Comparison of ENCODE assay signal across 8 mouse cellular contexts in genomic region chr11:105123986-105124385, GRCm38 (mm10). TPM values are rescaled to one million over a fixed set of nuclear protein-coding genes. Genes with fewer than 3 reads are reported as not detected.
DNase-seq lines count a peak whose midpoint lies in the region; ATAC-seq and TF ChIP-seq lines count a peak whose summit lies in the region.

No protein-coding gene starts in this region.

- TF ChIP-seq POLR2A in cortical plate, adult 2 months (IDR thresholded peaks at IDR 0.05; ENCODE audit: extremely low read depth, insufficient read depth, low read length), result no peak

- H3K4me2 ChIP-seq in hindbrain, embryonic 13.5 days, result no peak overlapping the region
- peak overlapping the region; percentile 20; the same call in 1 of the 2 replicates for H3K4me2 ChIP-seq in liver, embryonic 14.5 days (ENCODE audit: low read depth)

- H3K27me3 ChIP-seq in hindbrain, embryonic 10.5 days (ENCODE audit: insufficient read depth, poor library complexity, severe bottlenecking), result no peaks in the 10 kb centered on the region
- H3K27me3 ChIP-seq in hindbrain, embryonic 13.5 days, result no peaks in the 10 kb centered on the region
- H3K27me3 ChIP-seq in G1E (ENCODE audit: insufficient read depth, low read length), result peaks cover 16% of the 10 kb centered on the region
- no peaks in the 10 kb centered on the region for H3K27me3 ChIP-seq in liver, embryonic 14.5 days (ENCODE audit: control insufficient read depth, insufficient read depth, low read length)

- no peak for TF ChIP-seq EP300 in liver, embryonic 14.5 days (IDR thresholded peaks at IDR 0.05; ENCODE audit: low read depth)

- peak; percentile 50 for DNase-seq in hindbrain, embryonic 10.5 days (ENCODE audit: low spot score)
- peak; percentile 33 for DNase-seq in G1E (ENCODE audit: low spot score)
- DNase-seq in induced T-regulatory cell, adult 2 months (ENCODE audit: low read depth), result peak; percentile 84
- DNase-seq in liver, embryonic 14.5 days (ENCODE audit: low read depth in 3 of 3, low spot score in 3 of 3), result peak; percentile 59 to 73 (median 60)
- no peak for DNase-seq in urinary bladder, postnatal 4 days (ENCODE audit: low spot score in 2 of 2)

- no peak overlapping the region for H3K27ac ChIP-seq in hindbrain, embryonic 10.5 days
- no peak overlapping the region for H3K27ac ChIP-seq in hindbrain, embryonic 13.5 days
- H3K27ac ChIP-seq in cortical plate, adult 2 months (ENCODE audit: insufficient read depth, low read length), result no peak overlapping the region
- H3K27ac ChIP-seq in liver, embryonic 14.5 days, result no peak overlapping the region

- H3K36me3 ChIP-seq in hindbrain, embryonic 10.5 days, result peaks cover 4% of the 10 kb centered on the region
- H3K36me3 ChIP-seq in hindbrain, embryonic 13.5 days, result no peaks in the 10 kb centered on the region
- H3K36me3 ChIP-seq in G1E (replicated peaks), result peaks cover 14% of the 10 kb centered on the region
- peaks cover under 1% of the 10 kb centered on the region; the same call in 1 of the 2 replicates for H3K36me3 ChIP-seq in liver, embryonic 14.5 days (replicated peaks; ENCODE audit: control insufficient read depth, insufficient read depth, low read depth)

- 9% methylated on average over 9 of the region's 9 CpGs for WGBS in hindbrain, embryonic 10.5 days
- 9% methylated on average over 9 of the region's 9 CpGs for WGBS in hindbrain, embryonic 13.5 days
- WGBS in liver, embryonic 14.5 days (ENCODE audit: insufficient replicate concordance), result 6% methylated on average over 9 of the region's 9 CpGs

- no peak overlapping the region for H3K4me3 ChIP-seq in hindbrain, embryonic 10.5 days
- no peak overlapping the region for H3K4me3 ChIP-seq in hindbrain, embryonic 13.5 days
- H3K4me3 ChIP-seq in G1E (ENCODE audit: low read depth, low read length), result no peak overlapping the region; the same call in 1 of the 2 replicates
- no peak overlapping the region for H3K4me3 ChIP-seq in cortical plate, adult 2 months (ENCODE audit: insufficient read depth, low read length)
- H3K4me3 ChIP-seq in liver, embryonic 14.5 days (ENCODE audit: insufficient read depth in 1 of 2, low read depth in 2 of 2, low read length in 2 of 2), result no peak overlapping the region

- H3K4me1 ChIP-seq in hindbrain, embryonic 10.5 days (replicated peaks), result peaks cover 13% of the 10 kb centered on the region
- peaks cover 12% of the 10 kb centered on the region for H3K4me1 ChIP-seq in hindbrain, embryonic 13.5 days (replicated peaks)
- H3K4me1 ChIP-seq in G1E (ENCODE audit: insufficient read depth, low read depth, low read length), result peaks cover 32% of the 10 kb centered on the region
- H3K4me1 ChIP-seq in cortical plate, adult 2 months (ENCODE audit: control insufficient read depth, insufficient read depth, low read length), result peaks cover 5% of the 10 kb centered on the region
- peaks cover 11 to 15% of the 10 kb centered on the region in 2 experiments for H3K4me1 ChIP-seq in liver, embryonic 14.5 days (replicated peaks; ENCODE audit: control insufficient read depth in 2 of 2, insufficient read depth in 2 of 2, low read length in 1 of 2)

- H3K9ac ChIP-seq in hindbrain, embryonic 13.5 days, result no peak overlapping the region
- no peak overlapping the region for H3K9ac ChIP-seq in liver, embryonic 14.5 days (replicated peaks)

- ATAC-seq in hindbrain, embryonic 13.5 days (ENCODE audit: low FRiP score), result no peak
- ATAC-seq in G1E (ENCODE audit: extremely low read depth, insufficient number of reproducible peaks, low FRiP score, poor library complexity, severe bottlenecking), result peak; percentile 47; the same call in 1 of the 2 replicates
- peak; percentile 32; the same call in 1 of the 2 replicates for ATAC-seq in liver, embryonic 14.5 days (ENCODE audit: insufficient read depth)
- peak; percentile 45; the same call in 1 of the 2 replicates for ATAC-seq in neutrophil, adult 5-6 weeks (ENCODE audit: extremely low read depth, insufficient number of reproducible peaks, low FRiP score, poor library complexity, severe bottlenecking)

- no peaks in the 10 kb centered on the region for H3K9me3 ChIP-seq in hindbrain, embryonic 10.5 days
- no peaks in the 10 kb centered on the region for H3K9me3 ChIP-seq in hindbrain, embryonic 13.5 days
- no peaks in the 10 kb centered on the region for H3K9me3 ChIP-seq in G1E (replicated peaks)
- H3K9me3 ChIP-seq in liver, embryonic 14.5 days (ENCODE audit: control insufficient read depth, low read length), result no peaks in the 10 kb centered on the region; the same call in 1 of the 2 replicates

- peak; percentile 82 for TF ChIP-seq CTCF in G1E (IDR thresholded peaks at IDR 0.05; ENCODE audit: low read depth, low read length)
- peak; percentile 28; the same call in 1 of the 2 replicates for TF ChIP-seq CTCF in cortical plate, adult 2 months (IDR thresholded peaks at IDR 0.05; ENCODE audit: extremely low read depth, insufficient read depth, low read length)
- TF ChIP-seq CTCF in liver, embryonic 14.5 days (IDR thresholded peaks at IDR 0.05; ENCODE audit: low read depth), result peak; percentile 90

RNA-seq across cellular contexts. Expression of gene Mettl2, which starts 2.2 kb away (rescaled TPM):
- 43.2 and 50.5 TPM in 2 replicates for polyA plus RNA-seq in hindbrain, embryonic 10.5 days (2016; fragmentation: Nextera tagmentation; extraction: Ambion mirVana)
- polyA plus RNA-seq in hindbrain, embryonic 13.5 days (2015; fragmentation: Nextera tagmentation; extraction: Ambion mirVana), result 29.9 and 32.5 TPM in 2 replicates
- total RNA-seq in G1E (2014; fragmentation: Nextera tagmentation) (59.2 and 62.9 TPM in 2 replicates), G1E (2017) (35.5 and 40.4 TPM in 2 replicates)
- 14.0 and 14.9 TPM in 2 replicates for polyA plus RNA-seq in G1E (2012)
- polyA plus RNA-seq in cortical plate, adult 2 months (2012; rRNA removed), result 27.1 and 27.3 TPM in 2 replicates
- polyA plus RNA-seq in liver, embryonic 14.5 days (2012; rRNA removed), result 12.0 and 16.6 TPM in 2 replicates
- polyA plus RNA-seq in liver, embryonic 14.5 days (2014; fragmentation: Nextera tagmentation; extraction: Ambion mirVana), result 14.2 and 14.6 TPM in 2 replicates
- total RNA-seq in neutrophil, adult 5-6 weeks (2017), result 20.0 and 24.9 TPM in 2 replicates

RNA-seq across cellular contexts. Expression of gene Gm10842, which starts 22.7 kb away (rescaled TPM):
- not detected in 2 replicates for polyA plus RNA-seq in hindbrain, embryonic 10.5 days (2016; fragmentation: Nextera tagmentation; extraction: Ambion mirVana)
- polyA plus RNA-seq in hindbrain, embryonic 13.5 days (2015; fragmentation: Nextera tagmentation; extraction: Ambion mirVana), result not detected in 2 replicates
- total RNA-seq in G1E (2014; fragmentation: Nextera tagmentation) (not detected in 2 replicates), G1E (2017) (not detected in 2 replicates)
- not detected in 2 replicates for polyA plus RNA-seq in G1E (2012)
- polyA plus RNA-seq in cortical plate, adult 2 months (2012; rRNA removed), result not detected in 2 replicates
- not detected in 2 replicates for polyA plus RNA-seq in liver, embryonic 14.5 days (2012; rRNA removed)
- polyA plus RNA-seq in liver, embryonic 14.5 days (2014; fragmentation: Nextera tagmentation; extraction: Ambion mirVana), result not detected in 2 replicates
- not detected in 2 replicates for total RNA-seq in neutrophil, adult 5-6 weeks (2017)

RNA-seq across cellular contexts. Expression of gene Tlk2, which starts 54.6 kb away (rescaled TPM):
- 18.7 and 21.9 TPM in 2 replicates for polyA plus RNA-seq in hindbrain, embryonic 10.5 days (2016; fragmentation: Nextera tagmentation; extraction: Ambion mirVana)
- polyA plus RNA-seq in hindbrain, embryonic 13.5 days (2015; fragmentation: Nextera tagmentation; extraction: Ambion mirVana), result 18.1 and 20.1 TPM in 2 replicates
- total RNA-seq in G1E (2014; fragmentation: Nextera tagmentation), result 187 and 232 TPM in 2 replicates
- 95.9 and 102 TPM in 2 replicates for total RNA-seq in G1E (2017)
- polyA plus RNA-seq in G1E (2012), result 20.4 and 23.3 TPM in 2 replicates
- polyA plus RNA-seq in cortical plate, adult 2 months (2012; rRNA removed), result 36.3 and 36.7 TPM in 2 replicates
- 12.0 and 16.3 TPM in 2 replicates for polyA plus RNA-seq in liver, embryonic 14.5 days (2012; rRNA removed)
- polyA plus RNA-seq in liver, embryonic 14.5 days (2014; fragmentation: Nextera tagmentation; extraction: Ambion mirVana), result 10.2 and 10.6 TPM in 2 replicates
- 126 and 145 TPM in 2 replicates for total RNA-seq in neutrophil, adult 5-6 weeks (2017)

Comparison
In these comparisons a context has a peak if more than half of its experiments do, and no peak if none do; other contexts are left out.
1. DNase-seq: peak in hindbrain, embryonic 10.5 days (single experiment), G1E (single experiment), induced T-regulatory cell, adult 2 months (single experiment) and liver, embryonic 14.5 days (3 of 3); none in urinary bladder, postnatal 4 days (0 of 2).
2. CTCF ChIP-seq: peak in every context shown above with its lines; median percentile 90 in liver, embryonic 14.5 days; 82 in G1E; 28 in cortical plate, adult 2 months.